Mouse (Mus musculus) gonadal fat pad, adult 2 months (tissue): ENCODE measurements around the gene Mtf1. TPM values are rescaled to one million over a fixed set of nuclear protein-coding genes. Genes with fewer than 3 reads are reported as not detected.

Experiments used
- DNase-seq: peaks from one replicate; pipeline ENCODE4 v3.0.0-alpha.2; 2012; ENCODE audit warnings: low read depth
- polyA plus RNA-seq: library from polyadenylated mRNA; depleted of rRNA; stranded (reverse); fragments of >200 nt; gene quantifications from 2 replicates; pipeline ENCODE4 v1.2.3, GENCODE M21; 2012

Gene Mtf1
- polyA plus RNA-seq, 1 experiment = 6.2 TPM

DNA sequence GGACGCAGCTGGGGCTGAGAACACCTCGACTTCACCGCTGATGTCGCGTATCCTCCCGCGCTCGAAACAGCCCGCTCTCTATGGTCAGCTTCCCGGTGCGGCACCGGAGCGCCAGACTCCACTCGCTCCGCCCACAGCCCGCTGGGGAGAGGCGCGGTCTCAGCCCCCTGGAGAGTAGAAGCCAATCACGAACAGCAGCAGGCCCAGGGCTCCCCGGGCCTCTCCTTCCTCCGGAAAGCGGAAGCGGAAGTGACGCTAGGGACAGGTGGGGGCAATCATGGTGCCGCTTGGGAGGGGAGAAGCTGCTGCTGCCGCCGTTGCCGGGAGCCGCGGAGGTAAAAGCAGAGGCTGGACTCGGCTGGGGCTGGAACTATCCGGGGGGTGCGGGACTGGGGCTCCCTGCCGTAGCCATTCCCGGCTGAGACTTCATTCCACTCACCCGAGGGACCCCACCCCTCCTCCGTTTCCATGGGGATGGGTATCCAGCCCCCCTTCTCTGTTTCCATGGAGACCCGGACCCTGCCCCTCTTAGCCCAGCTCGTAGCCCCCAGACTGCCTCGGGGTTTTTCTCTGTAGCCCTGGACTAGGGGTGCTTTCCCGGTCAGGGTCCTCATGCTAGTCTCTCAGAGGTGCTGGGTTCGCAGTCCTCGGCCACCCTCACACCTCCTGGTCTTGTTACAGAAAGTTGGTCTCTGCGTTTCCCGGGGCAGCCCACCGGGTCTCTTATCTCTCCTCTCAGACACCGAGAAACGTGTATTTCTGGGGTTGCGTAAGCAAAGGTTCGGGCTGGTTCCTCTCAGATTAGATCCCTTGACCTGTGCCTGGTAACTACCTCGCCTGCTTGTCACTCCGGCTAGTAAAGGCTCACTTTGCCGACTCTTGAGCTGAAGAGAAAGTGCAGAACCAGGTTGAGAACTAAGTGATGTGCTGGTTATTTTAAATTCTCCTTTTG, 681 bp downstream of the Mtf1 start:
- no peak for DNase-seq

DNA sequence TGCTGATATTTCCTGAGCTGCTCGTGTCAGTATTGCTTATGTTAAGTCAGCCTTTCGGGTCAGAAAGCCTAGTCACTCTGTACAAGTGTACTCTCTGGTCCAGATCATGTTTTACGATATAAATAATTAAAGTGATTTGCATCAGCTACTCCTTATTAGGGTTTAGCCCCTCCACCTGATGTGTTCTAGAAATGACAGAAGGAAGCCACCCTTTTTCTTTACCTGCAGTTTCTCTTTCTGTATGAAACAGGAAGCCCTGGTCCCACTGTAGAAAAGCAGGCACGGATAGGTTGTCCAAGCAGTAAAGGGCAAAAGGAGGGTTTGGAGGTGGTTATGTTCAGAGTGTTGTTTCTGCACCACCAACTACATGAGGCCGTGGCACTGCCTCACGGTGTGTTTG, 1.5 kb downstream of the Mtf1 start:
- DNase-seq = no peak

DNA sequence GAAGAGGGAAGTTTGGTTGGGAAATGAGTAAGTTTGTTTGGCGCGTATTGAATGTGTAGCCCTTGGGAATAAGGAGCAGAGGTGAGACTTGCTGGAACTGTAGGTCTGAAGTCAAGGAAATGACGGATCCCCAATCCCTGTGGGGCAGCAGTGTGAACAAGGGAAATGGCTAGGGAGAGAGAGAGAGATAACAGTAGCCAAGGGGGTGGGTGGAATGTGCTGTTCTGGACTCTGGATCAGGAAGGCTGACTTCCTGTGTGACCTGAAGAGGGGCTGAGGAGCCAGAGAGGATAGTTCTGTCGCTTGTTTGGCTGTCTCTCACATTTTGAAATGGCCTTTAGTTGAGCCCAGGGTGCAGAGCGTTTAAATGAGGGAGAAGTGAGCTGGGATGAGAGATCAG, 6.6 kb downstream of the Mtf1 start:
- DNase-seq = no peak

DNA sequence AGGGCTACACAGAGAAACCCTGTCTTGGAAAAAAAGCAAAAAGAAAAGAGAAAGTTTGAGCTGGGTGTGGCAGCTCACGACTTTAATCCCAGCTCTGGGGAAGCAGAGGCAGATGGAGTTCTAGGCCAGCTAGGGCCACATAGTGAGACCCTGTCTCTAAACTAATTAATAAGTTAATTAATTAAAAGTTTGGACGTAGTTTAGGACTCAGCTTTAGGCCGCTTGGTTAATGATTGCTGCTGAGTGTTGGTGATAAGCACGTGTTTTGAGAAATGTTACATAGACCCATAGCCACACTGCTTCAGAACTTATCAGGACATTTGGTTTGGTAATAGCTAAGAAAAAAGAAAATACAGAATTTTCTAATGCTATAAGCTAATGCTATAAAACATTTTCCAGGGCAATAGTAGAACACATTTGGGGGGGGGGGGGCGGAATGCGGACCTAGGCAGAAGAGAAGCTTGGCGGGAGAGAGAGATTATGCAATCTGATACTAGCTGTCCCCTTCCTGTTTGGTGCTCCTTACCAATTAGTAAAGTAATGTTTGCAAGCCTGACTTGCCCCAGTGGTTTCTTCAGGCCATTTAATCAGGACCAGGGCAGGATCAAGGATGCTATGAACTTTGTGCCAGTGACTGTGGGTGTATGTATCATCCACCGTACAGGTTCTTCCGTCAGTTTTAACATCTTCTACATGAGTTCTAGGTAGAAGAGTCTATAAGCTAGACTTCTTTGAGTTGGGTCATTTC, 7.4 kb downstream of the Mtf1 start:
- no peak for DNase-seq

DNA sequence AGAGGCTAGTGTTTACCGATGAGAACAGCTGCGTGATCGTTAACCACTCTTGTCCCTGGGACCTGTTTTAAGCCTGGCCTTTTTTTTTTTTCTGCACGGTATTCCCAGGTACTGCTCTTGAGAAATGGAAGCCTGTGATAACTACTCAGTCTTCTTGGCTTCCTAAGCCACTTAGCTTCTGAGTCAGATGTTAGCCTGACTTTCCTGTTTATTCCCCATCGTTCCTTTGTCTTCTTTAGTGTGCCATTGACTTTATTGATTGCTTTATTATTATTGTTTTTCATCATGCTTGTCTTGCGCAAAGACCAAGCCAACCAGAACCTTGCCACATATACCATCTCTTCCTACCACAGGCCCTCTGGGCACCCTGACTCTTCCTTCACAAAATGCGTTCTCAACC, 8.2 kb downstream of the Mtf1 start:
- DNase-seq = peak; percentile 75

- peak; percentile 65 for DNase-seq
Observed at GRCm38 (mm10) chr4:124811347-124811975, 9.6 kb downstream of the Mtf1 start.

- DNase-seq = no peak
Observed at GRCm38 (mm10) chr4:124815901-124816300, 14.0 kb downstream of the Mtf1 start.

GRCm38 (mm10) chr4:124817803-124818202, 15.9 kb downstream of the Mtf1 start:
- DNase-seq = no peak

- no peak for DNase-seq
Observed at GRCm38 (mm10) chr4:124818832-124819231, 16.9 kb downstream of the Mtf1 start.

DNA sequence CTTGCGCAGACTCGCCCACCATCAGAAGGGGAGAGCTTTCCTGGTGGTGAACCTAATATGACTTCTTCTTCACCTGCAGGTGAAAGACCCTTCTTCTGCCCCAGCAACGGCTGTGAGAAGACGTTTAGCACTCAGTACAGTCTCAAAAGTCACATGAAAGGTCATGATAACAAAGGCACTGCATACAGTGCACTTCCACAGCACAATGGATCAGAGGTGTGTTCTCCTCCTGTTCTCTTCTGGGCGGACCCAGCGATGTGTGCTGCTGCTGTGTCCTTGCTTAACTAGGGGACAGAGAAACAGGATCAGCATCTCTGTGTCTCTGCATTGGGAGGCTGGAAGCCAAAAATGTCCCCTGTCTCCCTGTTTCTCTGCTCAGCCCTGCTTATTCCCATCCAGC, 23.1 kb downstream of the Mtf1 start:
- no peak for DNase-seq

- no peak for DNase-seq
Observed at GRCm38 (mm10) chr4:124825371-124825965, 23.6 kb downstream of the Mtf1 start.

- no peak for DNase-seq
Observed at GRCm38 (mm10) chr4:124829671-124830070, 27.8 kb downstream of the Mtf1 start.

GRCm38 (mm10) chr4:124832796-124833195, 30.9 kb downstream of the Mtf1 start:
- no peak for DNase-seq

DNA sequence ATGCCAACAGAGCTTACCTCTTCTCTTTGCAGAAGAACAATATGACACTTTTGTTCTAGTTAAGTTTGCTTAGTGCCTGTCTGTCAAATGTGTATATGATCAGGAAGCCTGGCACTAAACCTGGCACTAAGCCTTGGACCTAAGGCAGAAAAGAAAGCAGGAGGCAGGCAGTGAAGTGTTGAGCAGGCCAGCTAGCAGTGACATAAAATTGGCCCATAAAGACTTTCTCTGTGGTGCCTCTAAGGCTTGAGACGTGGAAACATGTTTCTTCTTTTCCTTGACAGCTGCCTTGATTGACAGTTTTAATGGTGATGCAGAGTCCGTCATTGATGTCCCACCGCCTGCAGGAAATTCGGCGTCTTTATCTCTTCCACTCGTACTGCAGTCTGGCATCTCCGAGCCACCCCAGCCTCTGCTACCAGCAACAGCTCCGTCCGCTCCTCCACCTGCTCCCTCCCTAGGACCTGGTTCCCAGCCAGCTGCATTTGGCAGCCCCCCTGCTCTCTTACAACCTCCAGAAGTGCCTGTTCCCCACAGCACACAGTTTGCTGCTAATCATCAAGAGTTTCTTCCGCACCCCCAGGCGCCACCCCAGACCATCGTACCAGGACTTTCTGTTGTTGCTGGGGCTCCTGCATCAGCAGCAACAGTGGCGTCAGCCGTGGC, 36.3 kb downstream of the Mtf1 start:
- DNase-seq = no peak

DNA sequence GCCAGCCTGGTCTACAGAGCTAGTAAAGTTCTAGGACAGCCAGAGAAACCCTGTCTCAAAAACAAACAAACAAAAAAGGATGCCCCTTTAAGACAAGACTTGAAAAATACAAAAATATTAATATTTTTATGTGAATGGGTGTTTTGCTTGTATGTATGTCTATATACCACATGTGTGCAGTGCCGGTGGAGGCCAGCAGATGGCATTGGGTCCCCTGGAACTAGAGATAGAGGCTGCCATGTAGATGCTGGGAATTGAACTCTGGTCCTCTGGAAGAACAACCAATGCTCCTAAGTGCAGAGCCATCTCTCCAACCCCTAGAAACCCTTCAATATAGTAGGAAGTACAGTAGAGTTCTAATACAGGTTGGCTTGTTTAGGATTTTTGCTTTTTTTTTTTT, 39.1 kb downstream of the Mtf1 start:
- no peak for DNase-seq

DNA sequence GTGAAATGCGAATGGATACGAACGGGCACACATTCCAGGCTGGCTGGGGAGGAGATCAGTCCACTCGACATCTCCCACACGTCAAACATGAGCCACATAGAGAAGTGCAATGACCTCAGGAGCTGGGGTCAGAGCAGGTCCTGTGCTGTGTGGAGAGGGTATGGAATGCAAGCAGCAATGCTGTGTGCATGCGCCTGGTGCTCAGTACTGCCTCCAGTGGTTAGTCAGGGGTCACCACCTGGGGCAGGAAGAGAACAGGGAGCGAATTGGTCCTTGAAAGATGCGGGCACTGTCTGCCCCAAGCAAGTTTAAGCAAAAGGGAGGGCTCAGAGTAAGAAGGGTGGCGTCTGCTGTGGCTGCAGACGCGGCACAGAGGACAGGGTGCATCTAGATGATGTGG, 41.6 kb downstream of the Mtf1 start:
- DNase-seq = no peak

- DNase-seq = no peak
Observed at GRCm38 (mm10) chr4:124847573-124847972, 45.7 kb downstream of the Mtf1 start.

GRCm38 (mm10) chr4:124849631-124850260, 47.8 kb downstream of the Mtf1 start:
- DNase-seq = no peak

- DNase-seq = no peak
Observed at GRCm38 (mm10) chr4:124850261-124850913, 48.5 kb downstream of the Mtf1 start, which contains the start of gene Yrdc. TSS of gene Yrdc (plus strand) at chr4:124850679.

DNA sequence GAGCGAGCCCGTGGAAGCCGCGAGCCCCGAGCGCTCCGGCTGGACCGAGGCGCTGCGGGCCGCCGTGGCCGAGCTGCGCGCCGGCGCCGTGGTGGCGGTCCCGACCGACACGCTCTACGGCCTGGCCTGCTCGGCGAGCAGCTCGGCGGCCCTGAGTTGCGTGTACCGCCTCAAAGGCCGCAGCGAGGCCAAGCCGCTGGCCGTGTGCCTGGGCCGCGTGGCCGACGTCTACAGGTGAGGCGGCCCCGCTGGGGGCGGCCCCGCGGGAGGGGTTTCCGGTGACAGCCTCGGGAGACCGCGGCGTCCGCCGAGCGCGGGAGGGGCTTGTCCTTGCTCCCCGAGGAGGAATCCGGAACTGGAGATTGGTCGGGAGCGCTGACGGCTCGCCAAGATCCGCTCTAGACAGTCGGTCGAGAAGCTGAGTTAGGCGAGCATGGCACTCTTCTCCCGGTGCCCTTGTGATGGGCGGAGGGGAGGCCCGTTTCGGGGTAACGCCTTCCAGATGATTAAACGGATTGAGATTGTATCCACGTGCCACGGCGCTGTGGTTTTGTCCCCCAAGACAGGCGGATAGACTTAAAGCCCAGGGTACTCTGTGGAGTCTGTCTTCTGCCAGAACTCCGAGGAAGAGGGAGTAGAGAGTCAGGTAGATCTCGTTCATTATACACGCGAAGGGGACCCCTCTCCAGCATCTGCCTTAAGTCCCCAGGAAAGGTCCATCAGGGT, 49.2 kb downstream of the Mtf1 start, which contains the start of gene 1110065P20Rik:
1110065P20Rik (minus strand) TSS at position 264 of the 726 bp plus-strand sequence.
- no peak for DNase-seq
